Mouse (Mus musculus) heart, embryonic 15.5 days (tissue): ENCODE results near the gene Fry. TPM values are rescaled to one million over a fixed set of nuclear protein-coding genes. Genes with fewer than 3 reads are reported as not detected.

ENCODE experiments used
- ATAC-seq: fragments of 200-750 bp; cut with Nextera tagmentation; replicated peaks from 2 replicates; pipeline ENCODE4 v1.8.0; 2017; ENCODE audit warnings: low read depth, moderate TSS enrichment; ENCODE audit not compliant: insufficient number of reproducible peaks, insufficient read depth, low FRiP score
- H3K27ac ChIP-seq: fragments of 300-500 bp; sonication (generic); 2 replicates; pipeline ENCODE4 v1.5.1; 2015; ENCODE audit warnings: mild to moderate bottlenecking, inconsistent platforms
- H3K27me3 ChIP-seq: fragments of 300-500 bp; sonication (generic); 2 replicates; pipeline ENCODE4 v1.6.1; 2015; ENCODE audit warnings: inconsistent platforms
- H3K36me3 ChIP-seq: fragments of 300-500 bp; sonication (generic); 2 replicates; pipeline ENCODE4 v1.6.1; 2015; ENCODE audit warnings: mild to moderate bottlenecking, inconsistent platforms
- H3K4me1 ChIP-seq: fragments of 300-500 bp; sonication (generic); replicated peaks from 2 replicates; pipeline ENCODE4 v1.6.1; 2015; ENCODE audit warnings: inconsistent platforms
- H3K4me2 ChIP-seq: fragments of 300-500 bp; sonication (generic); 2 replicates; pipeline ENCODE4 v1.6.1; 2015; ENCODE audit warnings: inconsistent platforms, mild to moderate bottlenecking, moderate library complexity
- H3K4me3 ChIP-seq: fragments of 300-500 bp; sonication (generic); 2 replicates; pipeline ENCODE4 v1.5.1; 2015; ENCODE audit warnings: mild to moderate bottlenecking, inconsistent platforms
- H3K9ac ChIP-seq: fragments of 300-500 bp; sonication (generic); 2 replicates; pipeline ENCODE4 v1.6.1; 2015; ENCODE audit warnings: mild to moderate bottlenecking, inconsistent platforms
- H3K9me3 ChIP-seq: fragments of 300-500 bp; sonication (generic); replicated peaks from 2 replicates; pipeline ENCODE4 v1.6.1; 2016; ENCODE audit warnings: inconsistent platforms
- WGBS: fragments of 180-500 bp; shearing (Covaris S2); methylation state at CpG from one replicate; pipeline ENCODE4 v1.1.7; 2015; ENCODE audit warnings: mixed read lengths; 5-methylcytosine and 5-hydroxymethylcytosine counted together
- polyA plus RNA-seq: library from polyadenylated mRNA; unstranded; fragments of >200 nt; fragmentation: Nextera tagmentation; extraction: Ambion mirVana; gene quantifications from 2 replicates; pipeline ENCODE4 v1.2.1, GENCODE M21; 2015

Gene Fry
- polyA plus RNA-seq, 1 experiment from 2014 or later = 30.3 TPM

- Histone ChIP-seq H3K27ac (no peak overlapping the region), H3K4me2 (no peak overlapping the region), H3K4me3 (no peak overlapping the region), H3K9ac (no peak overlapping the region), H3K27me3 (no peaks in the 10 kb centered on the region), H3K36me3 (no peaks in the 10 kb centered on the region), H3K4me1 (peaks cover 36% of the 10 kb centered on the region), H3K9me3 (no peaks in the 10 kb centered on the region)
- ATAC-seq = no peak
- WGBS = 57% methylated on average over 10 of the region's 10 CpGs
Measured at GRCm38 (mm10) chr5:150152880-150153281, 34.4 kb downstream of the Fry start.

DNA sequence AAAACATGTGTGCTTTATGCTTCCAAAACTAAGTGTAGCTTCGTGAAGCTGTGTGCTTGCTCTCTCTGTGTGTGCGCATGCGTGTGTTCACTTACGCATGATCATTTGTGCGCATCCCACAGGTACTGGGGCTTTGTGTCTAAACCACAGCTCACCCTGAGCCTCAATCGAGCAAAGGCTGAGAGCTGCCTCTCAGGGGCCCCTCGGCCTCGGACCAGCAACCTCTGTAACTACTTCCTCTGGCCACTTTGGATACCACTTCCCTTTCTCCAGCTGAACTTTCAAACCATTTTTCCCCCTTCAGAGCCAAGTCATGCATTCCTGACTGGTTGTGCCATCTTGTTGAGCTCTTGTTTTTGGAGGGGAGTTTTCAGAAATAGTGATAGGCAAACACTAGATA, 36.9 kb downstream of the Fry start:
- WGBS = 72% methylated on average over 8 of the region's 8 CpGs

GRCm38 (mm10) chr5:150156063-150156786, 37.8 kb downstream of the Fry start:
- Histone ChIP-seq H3K4me3 (no peak overlapping the region), H3K9me3 (no peaks in the 10 kb centered on the region), H3K36me3 (no peaks in the 10 kb centered on the region), H3K9ac (no peak overlapping the region), H3K4me1 (peaks cover 22% of the 10 kb centered on the region), H3K4me2 (0 out of 2 replicates have a peak overlapping the region, but pooled peaks have one; percentile 34), H3K27me3 (no peaks in the 10 kb centered on the region), H3K27ac (peak overlapping the region; percentile 32)
- WGBS = 74% methylated on average over 16 of the region's 16 CpGs
- no peak for ATAC-seq

More for the DNA sequence above, 36.9 kb downstream of the Fry start:
- no peak for ATAC-seq
- Histone ChIP-seq H3K36me3 (no peaks in the 10 kb centered on the region), H3K4me3 (no peak overlapping the region), H3K9me3 (no peaks in the 10 kb centered on the region), H3K27me3 (no peaks in the 10 kb centered on the region), H3K4me2 (no peak overlapping the region), H3K4me1 (peaks cover 25% of the 10 kb centered on the region), H3K27ac (peak overlapping the region; percentile 32), H3K9ac (no peak overlapping the region)

GRCm38 (mm10) chr5:150157682-150158081, 39.2 kb downstream of the Fry start:
- H3K9ac ChIP-seq = no peak overlapping the region
- no peak overlapping the region for H3K27ac ChIP-seq
- H3K4me2 ChIP-seq = no peak overlapping the region
- no peak for ATAC-seq
- WGBS = 36% methylated on average over 6 of the region's 6 CpGs
- H3K36me3 ChIP-seq = no peaks in the 10 kb centered on the region
- H3K4me1 ChIP-seq = peaks cover 16% of the 10 kb centered on the region
- no peaks in the 10 kb centered on the region for H3K9me3 ChIP-seq
- no peaks in the 10 kb centered on the region for H3K27me3 ChIP-seq
- H3K4me3 ChIP-seq = no peak overlapping the region

DNA sequence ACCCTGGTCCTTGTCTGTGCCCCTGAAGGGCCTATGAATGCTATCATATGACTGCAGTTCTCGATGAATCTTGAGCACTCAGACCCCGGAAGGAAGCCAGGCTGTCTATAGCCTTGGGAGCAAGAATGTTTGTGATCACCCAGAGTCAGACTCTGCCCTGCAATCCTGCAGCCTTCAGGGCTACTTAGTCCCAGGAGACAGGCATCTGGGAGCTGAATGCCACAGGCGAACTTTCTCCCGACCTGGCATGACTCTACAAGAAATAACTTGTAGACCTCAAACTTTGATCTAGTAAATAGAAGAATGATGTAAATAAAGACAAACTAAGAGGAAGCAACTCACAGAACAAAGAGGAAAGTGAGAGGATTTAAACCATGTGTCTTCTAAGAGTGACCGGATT, 40.7 kb downstream of the Fry start:
- Histone ChIP-seq H3K27ac (no peak overlapping the region), H3K36me3 (no peaks in the 10 kb centered on the region), H3K4me2 (no peak overlapping the region), H3K4me3 (no peak overlapping the region), H3K9me3 (no peaks in the 10 kb centered on the region), H3K4me1 (peaks cover 16% of the 10 kb centered on the region), H3K9ac (no peak overlapping the region), H3K27me3 (no peaks in the 10 kb centered on the region)
- no peak for ATAC-seq
- WGBS = 58% methylated on average over 5 of the region's 5 CpGs

- no peaks in the 10 kb centered on the region for H3K36me3 ChIP-seq
- H3K4me2 ChIP-seq = no peak overlapping the region
- no peak overlapping the region for H3K9ac ChIP-seq
- no peak for ATAC-seq
- H3K4me3 ChIP-seq = no peak overlapping the region
- H3K4me1 ChIP-seq = peaks cover 5% of the 10 kb centered on the region
- H3K27ac ChIP-seq = no peak overlapping the region
- H3K9me3 ChIP-seq = no peaks in the 10 kb centered on the region
- WGBS = 85% methylated on average over 6 of the region's 6 CpGs
- no peaks in the 10 kb centered on the region for H3K27me3 ChIP-seq
Measured at GRCm38 (mm10) chr5:150161193-150161592, 42.7 kb downstream of the Fry start.

GRCm38 (mm10) chr5:150161898-150162297, 43.5 kb downstream of the Fry start:
- Histone ChIP-seq H3K36me3 (no peaks in the 10 kb centered on the region), H3K4me3 (no peak overlapping the region), H3K27me3 (no peaks in the 10 kb centered on the region), H3K4me1 (no peaks in the 10 kb centered on the region; the same call in 1 of the 2 replicates), H3K9ac (no peak overlapping the region), H3K4me2 (no peak overlapping the region), H3K9me3 (no peaks in the 10 kb centered on the region), H3K27ac (no peak overlapping the region)
- no peak for ATAC-seq
- WGBS = 78% methylated on average over 5 of the region's 5 CpGs

DNA sequence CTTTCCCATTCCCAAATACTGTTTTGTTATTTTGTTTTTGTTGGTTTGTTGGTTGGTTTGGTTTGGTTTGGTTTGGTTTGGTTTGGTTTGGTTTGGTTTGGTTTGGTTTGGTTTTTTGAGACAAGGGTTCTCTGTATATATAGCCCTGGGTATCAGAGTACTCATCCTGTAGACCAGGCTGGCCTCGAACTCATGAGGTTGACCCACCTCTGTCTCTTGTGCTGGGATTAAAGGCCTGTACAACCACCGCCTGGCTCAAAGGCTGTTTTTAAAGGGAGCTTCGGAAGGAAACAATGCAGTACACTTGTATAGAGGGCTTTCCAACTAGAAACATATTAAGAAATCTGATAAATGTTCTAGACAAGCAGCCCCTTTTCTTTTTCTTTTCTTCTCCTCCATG, 46.2 kb downstream of the Fry start:
- ATAC-seq = no peak
- Histone ChIP-seq H3K27me3 (no peaks in the 10 kb centered on the region), H3K9me3 (no peaks in the 10 kb centered on the region), H3K9ac (no peak overlapping the region), H3K4me2 (no peak overlapping the region), H3K36me3 (no peaks in the 10 kb centered on the region), H3K27ac (no peak overlapping the region), H3K4me1 (no peaks in the 10 kb centered on the region), H3K4me3 (no peak overlapping the region)
- 89% methylated on average over 3 of the region's 3 CpGs for WGBS

GRCm38 (mm10) chr5:150166811-150167210, 48.4 kb downstream of the Fry start:
- Histone ChIP-seq H3K27ac (no peak overlapping the region), H3K4me1 (peaks cover 5% of the 10 kb centered on the region), H3K9me3 (no peaks in the 10 kb centered on the region), H3K9ac (no peak overlapping the region), H3K36me3 (no peaks in the 10 kb centered on the region), H3K4me3 (no peak overlapping the region), H3K27me3 (no peaks in the 10 kb centered on the region), H3K4me2 (no peak overlapping the region)
- ATAC-seq = no peak
- WGBS = 79% methylated on average over 5 of the region's 5 CpGs

DNA sequence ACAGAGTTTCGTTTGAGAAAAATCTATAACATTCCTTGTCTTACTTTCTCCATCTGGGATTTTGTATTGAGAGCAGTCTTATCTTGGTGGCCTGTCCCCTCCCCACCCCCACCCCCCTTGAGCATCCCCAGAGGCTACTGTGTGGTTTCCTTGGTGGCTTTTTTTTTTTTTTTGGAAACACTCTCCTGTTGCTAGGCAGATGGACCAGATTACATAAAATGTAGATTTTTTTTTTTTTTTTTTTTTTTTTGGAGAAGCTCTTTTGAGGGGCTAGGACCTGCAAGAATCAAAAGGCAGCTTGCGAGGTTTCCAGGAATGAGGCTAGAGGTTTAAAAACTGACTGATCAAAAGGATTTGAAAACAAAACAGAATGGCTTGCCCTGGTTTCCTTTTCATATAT, 48.8 kb downstream of the Fry start:
- H3K4me1 ChIP-seq = peaks cover 7% of the 10 kb centered on the region
- H3K27me3 ChIP-seq = no peaks in the 10 kb centered on the region
- 65% methylated on average over 2 of the region's 2 CpGs for WGBS
- no peak overlapping the region for H3K27ac ChIP-seq
- no peak overlapping the region for H3K4me3 ChIP-seq
- no peak for ATAC-seq
- H3K4me2 ChIP-seq = no peak overlapping the region
- H3K36me3 ChIP-seq = no peaks in the 10 kb centered on the region
- no peak overlapping the region for H3K9ac ChIP-seq
- no peaks in the 10 kb centered on the region for H3K9me3 ChIP-seq

DNA sequence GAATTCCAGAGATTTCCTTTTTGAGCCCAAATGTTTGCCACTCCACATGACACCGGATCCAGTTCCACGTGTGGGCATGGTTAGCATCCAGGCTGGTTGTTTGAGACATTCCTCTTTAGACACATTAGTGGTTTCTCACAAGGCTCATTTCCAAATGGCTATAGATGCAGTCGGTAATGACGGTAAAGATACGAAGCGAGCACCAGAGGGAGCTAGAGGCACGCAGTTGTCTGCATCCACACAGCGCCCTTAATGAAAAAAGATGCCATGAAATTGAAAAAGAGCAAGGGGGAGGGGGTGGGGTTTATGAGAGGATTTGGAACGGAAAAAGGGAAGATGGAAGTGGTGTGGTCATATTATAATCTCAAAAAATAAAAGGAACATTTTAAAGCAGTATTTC, 50.3 kb downstream of the Fry start:
- Histone ChIP-seq H3K36me3 (no peaks in the 10 kb centered on the region), H3K27me3 (no peaks in the 10 kb centered on the region), H3K4me3 (no peak overlapping the region), H3K9me3 (no peaks in the 10 kb centered on the region), H3K27ac (no peak overlapping the region), H3K4me2 (no peak overlapping the region), H3K4me1 (peaks cover 7% of the 10 kb centered on the region), H3K9ac (no peak overlapping the region)
- 0 out of 2 replicates have a peak, but pooled peaks have one; percentile 39 for ATAC-seq
- WGBS = 3% methylated on average over 9 of the region's 9 CpGs

GRCm38 (mm10) chr5:150171562-150171961, 53.1 kb downstream of the Fry start:
- Histone ChIP-seq H3K27ac (no peak overlapping the region), H3K4me3 (no peak overlapping the region), H3K9me3 (peaks cover 7% of the 10 kb centered on the region; the same call in 1 of the 2 replicates), H3K4me1 (peaks cover 7% of the 10 kb centered on the region), H3K36me3 (no peaks in the 10 kb centered on the region), H3K9ac (no peak overlapping the region), H3K4me2 (no peak overlapping the region), H3K27me3 (no peaks in the 10 kb centered on the region)
- 35% methylated on average over 10 of the region's 10 CpGs for WGBS
- ATAC-seq = no peak; the same call in 1 of the 2 replicates
